Mouse (Mus musculus): ENCODE results near the gene Ppp1r1c. TPM values are rescaled to one million over a fixed set of nuclear protein-coding genes. Genes with fewer than 3 reads are reported as not detected.

Gene Ppp1r1c
- polyA plus RNA-seq, 1 experiment from 2014 or later = not detected

- Histone ChIP-seq H3K4me2 (replicated peaks; ENCODE audit: low read depth) (no peak overlapping the region), H3K4me1 (replicated peaks; ENCODE audit: control insufficient read depth, insufficient read depth) (no peaks in the 10 kb centered on the region), H3K27ac (replicated peaks) (no peak overlapping the region), H3K4me3 (ENCODE audit: low read depth, low read length) (no peak overlapping the region), H3K9ac (ENCODE audit: low read length) (no peak overlapping the region), H3K27me3 (ENCODE audit: control insufficient read depth, insufficient read depth, low read length) (no peaks in the 10 kb centered on the region), H3K9me3 (ENCODE audit: control insufficient read depth, low read length) (no peaks in the 10 kb centered on the region), H3K36me3 (ENCODE audit: control insufficient read depth, insufficient read depth, low read length) (no peaks in the 10 kb centered on the region)
- no peak for ATAC-seq (ENCODE audit: low FRiP score, low TSS enrichment)
- no peak for TF ChIP-seq CTCF (IDR thresholded peaks at IDR 0.05; ENCODE audit: low read depth)
- TF ChIP-seq EP300 (optimal IDR thresholded peaks at IDR 0.05) = no peak
- 61% methylated on average over 2 of the region's 2 CpGs for WGBS
- no peak for DNase-seq (ENCODE audit: low spot score)
These were observed 8.3 kb downstream of the Ppp1r1c start for GRCm38 (mm10) chr2:79715925-79716324.

- H3K4me2 ChIP-seq (replicated peaks; ENCODE audit: low read depth) = no peak overlapping the region
- no peak overlapping the region for H3K9ac ChIP-seq (ENCODE audit: low read length)
- H3K27me3 ChIP-seq (ENCODE audit: control insufficient read depth, insufficient read depth, low read length) = no peaks in the 10 kb centered on the region
- no peaks in the 10 kb centered on the region for H3K36me3 ChIP-seq (ENCODE audit: control insufficient read depth, insufficient read depth, low read length)
- TF ChIP-seq EP300 (optimal IDR thresholded peaks at IDR 0.05) (no peak), CTCF (IDR thresholded peaks at IDR 0.05; ENCODE audit: low read depth) (no peak)
- ATAC-seq (ENCODE audit: low FRiP score, low TSS enrichment) = no peak
- H3K27ac ChIP-seq (replicated peaks) = no peak overlapping the region
- H3K4me1 ChIP-seq (replicated peaks; ENCODE audit: control insufficient read depth, insufficient read depth) = no peaks in the 10 kb centered on the region
- H3K9me3 ChIP-seq (ENCODE audit: control insufficient read depth, low read length) = no peaks in the 10 kb centered on the region
- no peak for DNase-seq (ENCODE audit: low spot score)
- H3K4me3 ChIP-seq (ENCODE audit: low read depth, low read length) = no peak overlapping the region
These were observed 10.3 kb downstream of the Ppp1r1c start for GRCm38 (mm10) chr2:79717846-79718245.

GRCm38 (mm10) chr2:79722415-79722814, 14.8 kb downstream of the Ppp1r1c start:
- Histone ChIP-seq H3K4me2 (replicated peaks; ENCODE audit: low read depth) (no peak overlapping the region), H3K27ac (replicated peaks) (no peak overlapping the region), H3K4me1 (replicated peaks; ENCODE audit: control insufficient read depth, insufficient read depth) (no peaks in the 10 kb centered on the region), H3K4me3 (ENCODE audit: low read depth, low read length) (no peak overlapping the region), H3K27me3 (ENCODE audit: control insufficient read depth, insufficient read depth, low read length) (no peaks in the 10 kb centered on the region), H3K36me3 (ENCODE audit: control insufficient read depth, insufficient read depth, low read length) (no peaks in the 10 kb centered on the region), H3K9ac (ENCODE audit: low read length) (no peak overlapping the region), H3K9me3 (ENCODE audit: control insufficient read depth, low read length) (no peaks in the 10 kb centered on the region)
- DNase-seq (ENCODE audit: low spot score) = no peak
- TF ChIP-seq CTCF (IDR thresholded peaks at IDR 0.05; ENCODE audit: low read depth) (no peak), EP300 (optimal IDR thresholded peaks at IDR 0.05) (no peak)
- no peak for ATAC-seq (ENCODE audit: low FRiP score, low TSS enrichment)
- WGBS = 36% methylated on average over 1 of the region's 1 CpGs

- 0 out of 2 replicates have a peak, but pooled peaks cover 2% of the 10 kb centered on the region for H3K9me3 ChIP-seq (ENCODE audit: control insufficient read depth, low read length)
- H3K4me2 ChIP-seq (replicated peaks; ENCODE audit: low read depth) = no peak overlapping the region
- ATAC-seq (ENCODE audit: low FRiP score, low TSS enrichment) (no peak; the same call in 1 of the 2 replicates), DNase-seq (ENCODE audit: low spot score) (peak; percentile 46)
- H3K4me1 ChIP-seq (replicated peaks; ENCODE audit: control insufficient read depth, insufficient read depth) = no peaks in the 10 kb centered on the region
- H3K27me3 ChIP-seq (ENCODE audit: control insufficient read depth, insufficient read depth, low read length) = no peaks in the 10 kb centered on the region
- 59% methylated on average over 2 of the region's 2 CpGs for WGBS
- TF ChIP-seq EP300 (optimal IDR thresholded peaks at IDR 0.05) (no peak), CTCF (IDR thresholded peaks at IDR 0.05; ENCODE audit: low read depth) (no peak)
- no peak overlapping the region for H3K27ac ChIP-seq (replicated peaks)
- no peaks in the 10 kb centered on the region for H3K36me3 ChIP-seq (ENCODE audit: control insufficient read depth, insufficient read depth, low read length)
- no peak overlapping the region for H3K9ac ChIP-seq (ENCODE audit: low read length)
- H3K4me3 ChIP-seq (ENCODE audit: low read depth, low read length) = no peak overlapping the region
These were observed 31.4 kb downstream of the Ppp1r1c start for GRCm38 (mm10) chr2:79738958-79739357.

- Histone ChIP-seq H3K4me1 (replicated peaks; ENCODE audit: control insufficient read depth, insufficient read depth) (no peaks in the 10 kb centered on the region), H3K4me3 (ENCODE audit: low read depth, low read length) (no peak overlapping the region), H3K27me3 (ENCODE audit: control insufficient read depth, insufficient read depth, low read length) (no peaks in the 10 kb centered on the region), H3K9me3 (ENCODE audit: control insufficient read depth, low read length) (0 out of 2 replicates have a peak, but pooled peaks cover 2% of the 10 kb centered on the region), H3K27ac (replicated peaks) (no peak overlapping the region), H3K4me2 (replicated peaks; ENCODE audit: low read depth) (no peak overlapping the region), H3K36me3 (ENCODE audit: control insufficient read depth, insufficient read depth, low read length) (no peaks in the 10 kb centered on the region), H3K9ac (ENCODE audit: low read length) (no peak overlapping the region)
- no peak for TF ChIP-seq EP300 (optimal IDR thresholded peaks at IDR 0.05)
- TF ChIP-seq CTCF (IDR thresholded peaks at IDR 0.05; ENCODE audit: low read depth) = no peak
- no peak for ATAC-seq (ENCODE audit: low FRiP score, low TSS enrichment)
- WGBS = 77% methylated on average over 2 of the region's 2 CpGs
- DNase-seq (ENCODE audit: low spot score) = no peak
These were observed 34.4 kb downstream of the Ppp1r1c start for GRCm38 (mm10) chr2:79741966-79742365.

GRCm38 (mm10) chr2:79744164-79744563, 36.6 kb downstream of the Ppp1r1c start:
- H3K4me1 ChIP-seq (replicated peaks; ENCODE audit: control insufficient read depth, insufficient read depth) = no peaks in the 10 kb centered on the region
- no peak for DNase-seq (ENCODE audit: low spot score)
- TF ChIP-seq EP300 (optimal IDR thresholded peaks at IDR 0.05) (no peak), CTCF (IDR thresholded peaks at IDR 0.05; ENCODE audit: low read depth) (no peak)
- no peak overlapping the region for H3K4me3 ChIP-seq (ENCODE audit: low read depth, low read length)
- H3K27ac ChIP-seq (replicated peaks) = no peak overlapping the region
- WGBS = 92% methylated on average over 4 of the region's 4 CpGs
- H3K27me3 ChIP-seq (ENCODE audit: control insufficient read depth, insufficient read depth, low read length) = no peaks in the 10 kb centered on the region
- H3K36me3 ChIP-seq (ENCODE audit: control insufficient read depth, insufficient read depth, low read length) = no peaks in the 10 kb centered on the region
- no peak overlapping the region for H3K4me2 ChIP-seq (replicated peaks; ENCODE audit: low read depth)
- ATAC-seq (ENCODE audit: low FRiP score, low TSS enrichment) = no peak
- H3K9me3 ChIP-seq (ENCODE audit: control insufficient read depth, low read length) = no peaks in the 10 kb centered on the region
- no peak overlapping the region for H3K9ac ChIP-seq (ENCODE audit: low read length)
